Mouse (Mus musculus): ENCODE measurements around the gene Stx11.

The Stx11 gene

GRCm38 (mm10) chr10:12964151-12965075 is at the start of gene Stx11:
Gene Stx11, minus strand, starts transcription at chr10:12964298.
- Histone ChIP-seq H3K36me3 (ENCODE audit: control insufficient read depth, insufficient read depth, low read length, poor library complexity, severe bottlenecking) (no peaks in the 10 kb centered on the region), H3K27me3 (ENCODE audit: control insufficient read depth, insufficient read depth, low read length, poor library complexity, severe bottlenecking) (no peaks in the 10 kb centered on the region)
- peak; percentile 84 for DNase-seq (ENCODE audit: low read depth, low spot score)

- DNase-seq (ENCODE audit: low read depth, low spot score) = no peak
- Histone ChIP-seq H3K36me3 (ENCODE audit: control insufficient read depth, insufficient read depth, low read length, poor library complexity, severe bottlenecking) (no peaks in the 10 kb centered on the region), H3K27me3 (ENCODE audit: control insufficient read depth, insufficient read depth, low read length, poor library complexity, severe bottlenecking) (no peaks in the 10 kb centered on the region)
These were observed 44.6 kb upstream of the Stx11 start for GRCm38 (mm10) chr10:13008737-13009121.

DNA sequence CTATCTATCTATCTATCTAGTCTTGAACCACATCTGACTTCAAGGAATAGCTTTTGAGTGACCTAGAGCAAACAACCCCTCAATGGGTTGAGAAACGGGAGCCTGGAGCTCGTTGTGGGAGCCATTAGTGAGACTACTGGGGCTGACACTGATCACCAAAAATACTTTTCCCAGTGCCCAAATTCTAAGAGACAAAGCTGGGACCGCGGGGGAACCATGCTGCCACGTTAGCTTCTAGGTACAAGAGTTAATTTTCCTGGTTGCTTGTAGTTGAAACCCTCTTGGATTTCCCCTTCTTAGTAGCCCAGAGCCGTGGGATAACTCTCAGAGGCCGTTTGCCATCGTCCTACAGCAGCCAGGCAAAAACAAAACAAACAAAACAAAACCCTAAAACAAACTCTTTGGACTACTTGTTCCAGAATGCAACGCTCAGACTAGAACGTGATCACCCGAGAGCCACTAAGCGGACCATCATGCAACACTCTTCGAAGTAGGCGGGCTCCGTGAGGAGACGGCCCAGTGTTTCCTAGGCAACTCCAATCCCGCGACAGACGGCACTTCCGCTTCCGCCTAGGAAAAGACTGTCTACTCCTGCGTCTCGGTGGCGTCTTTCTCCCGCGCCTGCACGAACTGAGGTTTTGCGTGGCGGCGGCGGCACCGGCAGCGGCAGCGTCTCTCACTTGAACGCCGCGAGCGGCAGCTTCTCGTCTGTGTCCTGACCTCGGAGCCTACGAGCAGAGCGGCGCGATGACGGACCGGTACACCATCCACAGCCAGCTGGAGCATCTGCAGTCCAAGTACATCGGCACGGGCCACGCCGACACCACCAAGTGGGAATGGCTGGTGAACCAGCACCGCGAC is 44.0 kb upstream of the Stx11 start:
- DNase-seq (ENCODE audit: low read depth, low spot score) = peak; percentile 97
- Histone ChIP-seq H3K27me3 (ENCODE audit: control insufficient read depth, insufficient read depth, low read length, poor library complexity, severe bottlenecking) (no peaks in the 10 kb centered on the region), H3K36me3 (ENCODE audit: control insufficient read depth, insufficient read depth, low read length, poor library complexity, severe bottlenecking) (no peaks in the 10 kb centered on the region)

DNA sequence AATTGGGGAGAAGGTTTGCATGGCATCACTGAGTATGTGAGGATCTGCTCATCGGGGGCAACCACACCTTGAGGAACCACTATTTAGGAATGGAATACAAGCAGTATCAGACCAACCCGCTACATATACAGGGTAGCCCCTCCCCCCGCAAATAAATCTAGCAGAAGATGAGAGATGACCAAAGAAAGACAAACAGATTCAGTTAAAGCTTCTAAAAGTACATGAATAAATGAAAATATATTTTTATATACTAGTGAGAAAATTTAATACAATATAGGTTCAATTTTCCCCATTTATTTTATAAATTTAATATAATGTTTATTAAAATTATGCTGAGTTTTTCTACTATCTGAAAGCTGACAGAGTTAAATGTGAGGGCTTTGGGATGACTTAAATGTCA is 40.9 kb upstream of the Stx11 start, which contains the start of gene Sf3b5:
Gene Sf3b5 (plus strand): TSS at position 301 of the 400 bp plus-strand sequence.
- H3K27me3 ChIP-seq (ENCODE audit: control insufficient read depth, insufficient read depth, low read length, poor library complexity, severe bottlenecking) = no peaks in the 10 kb centered on the region
- no peaks in the 10 kb centered on the region for H3K36me3 ChIP-seq (ENCODE audit: control insufficient read depth, insufficient read depth, low read length, poor library complexity, severe bottlenecking)
- DNase-seq (ENCODE audit: low read depth, low spot score) = no peak

- Histone ChIP-seq H3K36me3 (ENCODE audit: control insufficient read depth, insufficient read depth, low read length, poor library complexity, severe bottlenecking) (no peaks in the 10 kb centered on the region), H3K27me3 (ENCODE audit: control insufficient read depth, insufficient read depth, low read length, poor library complexity, severe bottlenecking) (no peaks in the 10 kb centered on the region)
- DNase-seq (ENCODE audit: low read depth, low spot score) = peak; percentile 93
These were observed 32.8 kb upstream of the Stx11 start for GRCm38 (mm10) chr10:12996736-12997477.

DNA sequence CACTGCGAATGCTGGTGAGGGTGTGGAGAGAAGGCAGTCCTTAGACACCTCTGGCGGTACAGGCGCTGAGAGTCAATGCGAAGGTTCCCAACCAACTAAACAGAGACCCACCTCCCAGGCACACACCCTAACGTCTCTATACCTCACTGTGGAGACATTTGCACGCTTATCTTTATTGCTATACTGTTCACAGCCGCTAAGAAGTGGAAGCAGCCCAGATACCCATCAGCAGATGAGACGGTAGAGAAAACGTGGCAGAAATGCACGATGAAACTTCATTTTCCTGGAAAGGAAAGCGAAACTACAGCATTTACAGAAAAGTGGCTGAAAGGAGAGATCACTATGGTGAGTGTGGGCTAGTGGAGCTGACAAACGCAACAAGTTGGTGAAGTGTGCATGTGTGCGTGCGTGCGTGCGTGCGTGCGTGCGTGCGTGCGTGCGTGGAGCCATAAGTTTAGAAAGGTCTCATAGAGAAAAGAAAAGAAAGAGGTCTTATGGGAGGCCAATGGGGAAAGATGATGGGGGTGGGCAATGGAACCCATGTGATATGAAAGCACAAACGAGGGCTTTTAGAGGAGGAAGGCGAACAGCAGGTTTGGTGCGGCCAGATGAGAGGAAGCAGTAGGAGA is 29.4 kb upstream of the Stx11 start:
- Histone ChIP-seq H3K36me3 (ENCODE audit: control insufficient read depth, insufficient read depth, low read length, poor library complexity, severe bottlenecking) (no peaks in the 10 kb centered on the region), H3K27me3 (ENCODE audit: control insufficient read depth, insufficient read depth, low read length, poor library complexity, severe bottlenecking) (no peaks in the 10 kb centered on the region)
- no peak for DNase-seq (ENCODE audit: low read depth, low spot score)

GRCm38 (mm10) chr10:12991953-12992352 is 27.9 kb upstream of the Stx11 start:
- no peak for DNase-seq (ENCODE audit: low read depth, low spot score)
- Histone ChIP-seq H3K36me3 (ENCODE audit: control insufficient read depth, insufficient read depth, low read length, poor library complexity, severe bottlenecking) (no peaks in the 10 kb centered on the region), H3K27me3 (ENCODE audit: control insufficient read depth, insufficient read depth, low read length, poor library complexity, severe bottlenecking) (no peaks in the 10 kb centered on the region)

DNA sequence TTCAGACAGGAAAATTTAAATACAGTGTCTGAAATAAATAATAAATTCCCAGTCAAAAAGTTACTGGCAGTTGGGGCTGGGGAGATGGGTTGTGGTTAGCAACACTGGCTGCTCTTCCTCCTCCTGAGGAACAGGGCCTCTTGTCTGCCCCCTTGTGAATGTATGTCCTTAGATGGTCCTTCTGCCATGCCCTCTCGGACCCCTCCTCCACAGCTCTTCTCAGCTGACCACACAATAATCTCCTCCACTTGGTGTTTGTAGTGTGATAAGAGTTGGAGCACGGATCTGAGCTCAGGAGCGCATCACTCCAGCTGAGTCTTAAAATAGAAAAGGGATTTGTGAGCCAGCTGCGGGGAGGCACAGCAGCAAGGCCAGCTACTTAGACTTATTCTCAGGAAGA is 22.8 kb upstream of the Stx11 start:
- no peaks in the 10 kb centered on the region for H3K27me3 ChIP-seq (ENCODE audit: control insufficient read depth, insufficient read depth, low read length, poor library complexity, severe bottlenecking)

DNA sequence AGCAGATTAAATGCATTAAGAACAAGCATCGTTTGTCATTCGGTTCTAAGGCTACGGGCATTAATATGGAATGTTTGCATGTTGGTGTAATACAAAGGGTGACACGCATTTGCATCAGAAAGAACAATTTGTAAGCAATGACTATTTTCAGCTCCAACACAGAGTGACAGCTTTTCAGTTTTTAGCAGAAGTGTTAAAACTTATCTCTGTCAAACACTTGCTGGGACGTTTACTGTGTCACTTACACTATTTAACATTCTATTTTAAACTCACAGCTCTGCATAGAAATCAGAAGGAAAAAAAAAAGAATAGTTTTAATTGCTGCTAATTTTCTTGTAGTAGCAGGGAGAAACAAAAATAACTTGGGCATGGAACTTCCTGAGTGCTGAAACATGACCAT is 22.4 kb upstream of the Stx11 start:
- Histone ChIP-seq H3K36me3 (ENCODE audit: control insufficient read depth, insufficient read depth, low read length, poor library complexity, severe bottlenecking) (no peaks in the 10 kb centered on the region), H3K27me3 (ENCODE audit: control insufficient read depth, insufficient read depth, low read length, poor library complexity, severe bottlenecking) (no peaks in the 10 kb centered on the region)
- no peak for DNase-seq (ENCODE audit: low read depth, low spot score)

More for the DNA sequence above, 22.8 kb upstream of the Stx11 start:
- H3K36me3 ChIP-seq (ENCODE audit: control insufficient read depth, insufficient read depth, low read length, poor library complexity, severe bottlenecking) = no peaks in the 10 kb centered on the region
- DNase-seq (ENCODE audit: low read depth, low spot score) = no peak

- no peaks in the 10 kb centered on the region for H3K36me3 ChIP-seq (ENCODE audit: control insufficient read depth, insufficient read depth, low read length, poor library complexity, severe bottlenecking)
- H3K27me3 ChIP-seq (ENCODE audit: control insufficient read depth, insufficient read depth, low read length, poor library complexity, severe bottlenecking) = no peaks in the 10 kb centered on the region
- no peak for DNase-seq (ENCODE audit: low read depth, low spot score)
These were observed 20.9 kb upstream of the Stx11 start for GRCm38 (mm10) chr10:12985028-12985427.

DNA sequence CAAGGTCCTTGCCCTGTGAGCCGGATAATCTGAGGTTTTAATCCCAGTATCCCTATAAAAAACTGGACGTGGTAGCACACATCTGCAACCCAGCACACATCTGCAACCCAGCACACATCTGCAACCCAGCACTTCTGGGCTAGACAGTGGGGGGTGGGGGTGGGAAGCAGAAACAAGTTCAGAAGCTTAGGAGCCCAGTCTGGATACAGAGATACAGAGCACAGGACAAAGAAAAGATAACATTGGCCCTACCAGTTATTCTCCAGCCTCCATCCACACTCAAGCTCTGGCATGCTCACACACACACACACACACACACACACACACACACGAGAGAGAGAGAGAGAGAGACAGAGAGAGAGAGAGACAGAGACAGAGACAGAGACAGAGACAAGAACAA is 19.4 kb upstream of the Stx11 start:
- H3K27me3 ChIP-seq (ENCODE audit: control insufficient read depth, insufficient read depth, low read length, poor library complexity, severe bottlenecking) = no peaks in the 10 kb centered on the region
- no peaks in the 10 kb centered on the region for H3K36me3 ChIP-seq (ENCODE audit: control insufficient read depth, insufficient read depth, low read length, poor library complexity, severe bottlenecking)
- DNase-seq (ENCODE audit: low read depth, low spot score) = no peak

DNA sequence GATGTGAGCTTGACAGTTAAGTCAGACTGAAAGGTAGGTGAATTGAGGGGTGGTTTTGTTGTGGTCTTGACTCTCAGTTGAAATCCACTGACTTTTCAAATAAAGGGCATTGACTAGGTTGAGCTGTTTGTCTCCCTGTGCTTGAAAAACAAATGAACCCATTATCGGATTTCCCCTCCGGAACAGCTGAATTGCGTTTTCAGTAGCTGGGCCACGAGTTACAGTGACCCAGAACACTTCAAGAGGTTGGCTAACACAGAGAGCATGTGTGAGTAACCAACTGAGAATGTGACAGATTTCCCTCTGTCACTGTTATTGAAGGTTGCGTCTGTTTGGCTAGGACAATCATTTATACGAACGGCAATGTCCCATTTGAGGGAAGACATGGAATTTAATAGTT is 17.0 kb upstream of the Stx11 start:
- Histone ChIP-seq H3K27me3 (ENCODE audit: control insufficient read depth, insufficient read depth, low read length, poor library complexity, severe bottlenecking) (no peaks in the 10 kb centered on the region), H3K36me3 (ENCODE audit: control insufficient read depth, insufficient read depth, low read length, poor library complexity, severe bottlenecking) (no peaks in the 10 kb centered on the region)
- no peak for DNase-seq (ENCODE audit: low read depth, low spot score)

DNA sequence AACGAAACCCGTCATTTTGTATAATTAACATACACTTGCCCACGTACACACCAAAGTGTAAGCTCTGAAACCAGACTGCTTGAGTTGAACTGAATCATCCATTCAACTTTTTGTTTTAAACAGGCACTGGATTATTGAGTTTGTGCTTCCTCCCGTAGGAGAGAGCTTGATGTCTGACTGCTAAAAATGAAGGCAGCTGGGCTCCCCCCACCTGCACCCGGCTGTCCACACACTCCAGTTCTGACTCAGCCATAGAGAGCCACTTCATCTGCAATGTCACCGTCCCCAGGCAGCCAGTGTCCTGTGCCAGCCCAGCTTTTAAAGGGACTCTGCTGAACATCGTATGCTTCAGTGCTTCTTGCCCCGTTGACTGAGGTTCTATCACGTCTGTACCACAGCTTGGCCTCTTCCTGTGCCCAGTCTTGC is 13.7 kb upstream of the Stx11 start:
- DNase-seq (ENCODE audit: low read depth, low spot score) = no peak
- H3K36me3 ChIP-seq (ENCODE audit: control insufficient read depth, insufficient read depth, low read length, poor library complexity, severe bottlenecking) = no peaks in the 10 kb centered on the region
- H3K27me3 ChIP-seq (ENCODE audit: control insufficient read depth, insufficient read depth, low read length, poor library complexity, severe bottlenecking) = no peaks in the 10 kb centered on the region

- H3K36me3 ChIP-seq (ENCODE audit: control insufficient read depth, insufficient read depth, low read length, poor library complexity, severe bottlenecking) = no peaks in the 10 kb centered on the region
- DNase-seq (ENCODE audit: low read depth, low spot score) = no peak
- no peaks in the 10 kb centered on the region for H3K27me3 ChIP-seq (ENCODE audit: control insufficient read depth, insufficient read depth, low read length, poor library complexity, severe bottlenecking)
These were observed 12.5 kb upstream of the Stx11 start for GRCm38 (mm10) chr10:12976552-12976951.

Data from splenic B cell, adult 2 months (primary cell).